Mouse (Mus musculus) heart, postnatal 0 days (tissue): ENCODE results near the gene Tmem127. TPM values are rescaled to one million over a fixed set of nuclear protein-coding genes. Genes with fewer than 3 reads are reported as not detected.

ENCODE experiments used
- ATAC-seq: fragments of 200-750 bp; cut with Nextera tagmentation; 2 replicates; pipeline ENCODE4 v1.8.0; 2017; ENCODE audit warnings: low read depth, moderate number of reproducible peaks, moderate library complexity; ENCODE audit not compliant: insufficient read depth
- DNase-seq: peaks from one replicate; pipeline ENCODE4 v3.0.0-alpha.2; 2016; ENCODE audit warnings: low spot score
- H3K27ac ChIP-seq: fragments of 300-500 bp; sonication (generic); 2 replicates; pipeline ENCODE4 v1.5.1; 2014; ENCODE audit warnings: low read depth, mild to moderate bottlenecking
- H3K27me3 ChIP-seq: fragments of 300-500 bp; sonication (generic); 2 replicates; pipeline ENCODE4 v1.6.1; 2014; ENCODE audit warnings: low read length, mixed read lengths; ENCODE audit not compliant: control insufficient read depth, insufficient read depth
- H3K36me3 ChIP-seq: fragments of 300-500 bp; sonication (generic); replicated peaks from 2 replicates; pipeline ENCODE4 v1.6.1; 2014; ENCODE audit warnings: low read length, mixed read lengths; ENCODE audit not compliant: control insufficient read depth, insufficient read depth
- H3K4me1 ChIP-seq: fragments of 300-500 bp; sonication (generic); 2 replicates; pipeline ENCODE4 v1.6.1; 2014; ENCODE audit warnings: antibody characterized with exemption; ENCODE audit not compliant: control insufficient read depth, insufficient read depth
- H3K4me2 ChIP-seq: fragments of 300-500 bp; sonication (generic); 2 replicates; pipeline ENCODE4 v1.6.1; 2014; ENCODE audit warnings: low read depth, mild to moderate bottlenecking, low read length, moderate library complexity
- H3K4me3 ChIP-seq: fragments of 300-500 bp; sonication (generic); 2 replicates; pipeline ENCODE4 v1.5.1; 2014; ENCODE audit warnings: low read depth, low read length
- H3K9ac ChIP-seq: fragments of 300-500 bp; sonication (generic); replicated peaks from 2 replicates; pipeline ENCODE4 v1.6.1; 2014; ENCODE audit warnings: low read depth, low read length, mixed read lengths
- H3K9me3 ChIP-seq: fragments of 300-500 bp; sonication (generic); replicated peaks from 2 replicates; pipeline ENCODE4 v1.6.1; 2016; ENCODE audit warnings: low read length; ENCODE audit not compliant: control insufficient read depth
- CTCF ChIP-seq: IDR thresholded peaks from 2 replicates; pipeline ENCODE4 v1.5.1; 2016; ENCODE audit warnings: antibody characterized with exemption, control low read depth, low read depth
- EP300 ChIP-seq: IDR thresholded peaks from 2 replicates; pipeline ENCODE4 v1.6.1; 2016; ENCODE audit warnings: antibody characterized with exemption, low read depth
- whole genome bisulfite sequencing: fragments of 180-500 bp; shearing (Covaris S2); extraction: QIAGEN DNeasy Blood & Tissue Kit; methylation state at CpG from one replicate; pipeline ENCODE4 v1.1.7; 2014; 5-methylcytosine and 5-hydroxymethylcytosine counted together
- polyA plus RNA-seq: library from polyadenylated mRNA; unstranded; fragments of >200 nt; fragmentation: Nextera tagmentation; extraction: Ambion mirVana; gene quantifications from 2 replicates; pipeline ENCODE4 v1.2.1, GENCODE M21; 2015
- total RNA-seq: library from RNA; depleted of rRNA; stranded (reverse); fragments of >200 nt; gene quantifications from 2 replicates; pipeline ENCODE4 v1.2.3, GENCODE M21; 2014; ENCODE audit warnings: low replicate concordance

Gene Tmem127
- total and polyA plus RNA-seq, 2 experiments from 2014 or later, result 22.1 to 75.3 TPM

- no peak for TF ChIP-seq EP300
- TF ChIP-seq CTCF, result no peak
- peaks cover 35% of the 10 kb centered on the region for H3K36me3 ChIP-seq
- peak overlapping the region; percentile 88 for H3K4me3 ChIP-seq
- peaks cover 6% of the 10 kb centered on the region; the same call in 1 of the 2 replicates for H3K4me1 ChIP-seq
- ATAC-seq, result peak; percentile 48
- peak overlapping the region; percentile 84 for H3K9ac ChIP-seq
- H3K4me2 ChIP-seq, result peak overlapping the region; percentile 77
- peak; percentile 8 for DNase-seq
- no peaks in the 10 kb centered on the region for H3K27me3 ChIP-seq
- under 1% methylated on average over 17 of the region's 17 CpGs for WGBS
- peak overlapping the region; percentile 71 for H3K27ac ChIP-seq
- no peaks in the 10 kb centered on the region for H3K9me3 ChIP-seq
These were observed 39.3 kb upstream of the Tmem127 start for GRCm38 (mm10) chr2:127208452-127208769.

- ATAC-seq (no peak), DNase-seq (no peak)
- Histone ChIP-seq H3K4me1 (peaks cover 6% of the 10 kb centered on the region; the same call in 1 of the 2 replicates), H3K27ac (no peak overlapping the region), H3K36me3 (peaks cover 56% of the 10 kb centered on the region), H3K27me3 (no peaks in the 10 kb centered on the region), H3K4me2 (no peak overlapping the region), H3K4me3 (no peak overlapping the region), H3K9ac (no peak overlapping the region), H3K9me3 (no peaks in the 10 kb centered on the region)
- 92% methylated on average over 11 of the region's 11 CpGs for WGBS
- TF ChIP-seq CTCF, result no peak
- TF ChIP-seq EP300, result no peak
These were observed 37.0 kb upstream of the Tmem127 start for GRCm38 (mm10) chr2:127210701-127211100.

- Histone ChIP-seq H3K9me3 (no peaks in the 10 kb centered on the region), H3K9ac (no peak overlapping the region), H3K4me1 (no peaks in the 10 kb centered on the region), H3K36me3 (peaks cover 96% of the 10 kb centered on the region), H3K4me3 (no peak overlapping the region), H3K27ac (no peak overlapping the region), H3K27me3 (no peaks in the 10 kb centered on the region), H3K4me2 (no peak overlapping the region)
- WGBS, result 95% methylated on average over 5 of the region's 5 CpGs
- DNase-seq (no peak), ATAC-seq (no peak)
- TF ChIP-seq CTCF (no peak), EP300 (no peak)
These were observed 30.0 kb upstream of the Tmem127 start for GRCm38 (mm10) chr2:127217746-127218145.

- Histone ChIP-seq H3K27me3 (no peaks in the 10 kb centered on the region), H3K9ac (no peak overlapping the region), H3K4me3 (no peak overlapping the region), H3K4me1 (no peaks in the 10 kb centered on the region), H3K4me2 (no peak overlapping the region), H3K27ac (no peak overlapping the region), H3K9me3 (no peaks in the 10 kb centered on the region), H3K36me3 (peaks cover 97% of the 10 kb centered on the region)
- WGBS, result 98% methylated on average over 3 of the region's 3 CpGs
- no peak for TF ChIP-seq EP300
- no peak for TF ChIP-seq CTCF
- DNase-seq (no peak), ATAC-seq (no peak)
These were observed 22.4 kb upstream of the Tmem127 start for GRCm38 (mm10) chr2:127225261-127225660.

GRCm38 (mm10) chr2:127237897-127238610, 9.7 kb upstream of the Tmem127 start:
- no peak overlapping the region for H3K4me3 ChIP-seq
- H3K9ac ChIP-seq, result no peak overlapping the region
- DNase-seq, result peak; percentile 51
- TF ChIP-seq EP300 (no peak), CTCF (no peak)
- no peak overlapping the region for H3K4me2 ChIP-seq
- no peaks in the 10 kb centered on the region for H3K27me3 ChIP-seq
- H3K36me3 ChIP-seq, result peaks cover 92% of the 10 kb centered on the region
- H3K4me1 ChIP-seq, result no peaks in the 10 kb centered on the region
- peak overlapping the region; percentile 75 for H3K27ac ChIP-seq
- peak; percentile 82 for ATAC-seq
- 57% methylated on average over 11 of the region's 11 CpGs for WGBS
- H3K9me3 ChIP-seq, result no peaks in the 10 kb centered on the region

- 91% methylated on average over 2 of the region's 2 CpGs for WGBS
- no peak for ATAC-seq
These were observed 7.6 kb upstream of the Tmem127 start for GRCm38 (mm10) chr2:127240065-127240464.

More at GRCm38 (mm10) chr2:127240065-127240464, 7.6 kb upstream of the Tmem127 start:
- TF ChIP-seq CTCF (no peak), EP300 (no peak)
- Histone ChIP-seq H3K9me3 (no peaks in the 10 kb centered on the region), H3K36me3 (peaks cover 87% of the 10 kb centered on the region), H3K9ac (no peak overlapping the region), H3K27ac (no peak overlapping the region), H3K27me3 (no peaks in the 10 kb centered on the region), H3K4me3 (no peak overlapping the region), H3K4me2 (no peak overlapping the region), H3K4me1 (no peaks in the 10 kb centered on the region)
- DNase-seq, result no peak
